Mouse (Mus musculus) heart, adult 2 months (tissue): Measurements from ENCODE around the gene Olfr522.

ENCODE experiments used
- CTCF ChIP-seq: fragments of 200-600 bp; IDR thresholded peaks from 2 replicates; pipeline ENCODE4 v1.8.1; 2022; ENCODE audit warnings: antibody characterized with exemption, mild to moderate bottlenecking, moderate library complexity
- POLR2A ChIP-seq: fragments of 200-500 bp; IDR thresholded peaks from 2 replicates; pipeline ENCODE4 v1.6.1; 2011; ENCODE audit warnings: mild to moderate bottlenecking, low read depth, low read length, control low read depth; ENCODE audit not compliant: insufficient read depth

DNA sequence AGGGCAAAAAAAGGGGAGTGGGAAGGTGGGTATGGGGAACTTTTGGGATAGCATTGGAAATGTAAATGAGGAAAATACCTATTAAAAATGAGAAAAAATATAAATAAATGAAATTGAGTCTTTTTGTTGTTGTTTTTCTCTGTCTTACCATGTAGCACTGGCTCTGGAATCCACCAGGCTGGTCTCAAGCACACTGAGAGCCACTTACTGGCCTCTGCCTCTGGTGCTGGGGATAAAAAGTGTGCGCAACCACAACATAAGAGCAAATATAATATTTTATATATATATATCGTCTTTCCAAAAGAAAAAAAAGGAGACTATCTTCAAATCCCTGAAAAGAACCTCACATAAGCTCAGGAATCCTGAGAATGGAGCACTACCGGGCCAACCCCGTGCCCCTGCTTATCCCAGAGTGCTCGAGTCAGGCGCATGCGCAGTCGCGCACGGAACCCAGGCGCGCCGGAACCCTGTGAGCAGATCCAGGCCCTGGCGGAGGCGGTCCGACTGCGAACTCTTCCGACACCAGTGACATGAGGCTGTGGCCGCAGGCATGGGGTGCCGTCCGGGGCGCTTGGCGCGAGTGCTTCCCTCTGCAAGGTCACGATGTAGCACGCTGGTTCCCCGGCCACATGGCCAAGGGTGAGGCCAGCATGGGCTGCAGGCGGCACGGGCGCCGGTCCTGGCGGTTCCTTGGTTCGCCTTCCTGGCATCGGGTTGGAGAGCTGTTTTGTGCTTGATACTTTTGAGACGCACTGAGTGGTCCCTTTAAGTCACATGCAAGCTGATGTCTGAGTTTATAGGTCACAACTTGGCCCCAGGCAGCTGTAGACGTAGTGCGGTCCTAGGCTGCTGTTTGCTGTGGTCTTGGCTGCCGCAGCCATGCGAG is 27.2 kb downstream of the Olfr522 start, which contains the start of gene Mtg1:
- TF ChIP-seq CTCF, result peak; percentile 21
- peak; percentile 72 for TF ChIP-seq POLR2A
